Mouse (Mus musculus): ENCODE data around the gene Siah1a. TPM values are rescaled to one million over a fixed set of nuclear protein-coding genes. Genes with fewer than 3 reads are reported as not detected.

The Siah1a gene
- total and polyA plus RNA-seq, 3 experiments: 11.5 to 16.3 (median 15.6) TPM

- Histone ChIP-seq H3K27me3 (ENCODE audit: control insufficient read depth, insufficient read depth, low read length) (no peaks in the 10 kb centered on the region), H3K36me3 (ENCODE audit: control insufficient read depth, insufficient read depth, low read length) (no peaks in the 10 kb centered on the region), H3K9ac (ENCODE audit: low read depth, low read length) (no peak overlapping the region), H3K27ac (no peak overlapping the region; the same call in 1 of the 2 replicates), H3K4me1 (ENCODE audit: control insufficient read depth, insufficient read depth, low read length) (peaks cover 2% of the 10 kb centered on the region; the same call in 1 of the 2 replicates), H3K4me3 (no peak overlapping the region), H3K79me2 (replicated peaks; ENCODE audit: control insufficient read depth, insufficient read depth, low read length) (no peaks in the 10 kb centered on the region)
- 89% methylated on average over 8 of the region's 8 CpGs for WGBS
- intact Hi-C loops (cut with DNase I): no loop called here
- no peak for TF ChIP-seq CTCF (IDR thresholded peaks at IDR 0.05)
- no peak for TF ChIP-seq POLR2A (IDR thresholded peaks at IDR 0.05; ENCODE audit: insufficient read depth, low read depth, low read length)
- no peak for TF ChIP-seq EP300 (IDR thresholded peaks at IDR 0.05; ENCODE audit: insufficient read depth, low read depth, low read length)
- DNase-seq: no peak
These were observed 19.9 kb upstream of the Siah1a start for GRCm38 (mm10) chr8:86765669-86766068.

DNA sequence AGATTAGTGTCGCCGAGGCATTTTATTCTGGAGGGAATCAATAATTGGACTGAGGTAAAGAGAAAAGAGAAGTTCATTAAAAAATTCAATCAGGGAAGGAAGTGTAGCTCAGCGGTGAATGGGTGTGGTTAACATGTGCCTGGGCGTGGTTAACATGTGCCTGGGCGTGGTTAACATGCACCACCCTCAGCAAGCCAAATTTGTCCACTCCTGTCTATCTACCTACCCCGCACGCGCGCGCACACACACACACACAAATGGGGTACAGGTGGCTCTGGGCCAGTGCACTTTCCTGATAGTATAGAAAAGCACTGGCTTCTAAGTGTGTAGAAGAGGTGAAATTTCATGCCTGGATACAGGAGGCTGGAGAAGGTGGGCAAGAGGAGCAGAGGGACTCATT lies 19.4 kb upstream of the Siah1a start:
- WGBS: 82% methylated on average over 10 of the region's 10 CpGs
- intact Hi-C loops (cut with DNase I): no loop called here
- no peak for TF ChIP-seq EP300 (IDR thresholded peaks at IDR 0.05; ENCODE audit: insufficient read depth, low read depth, low read length)
- no peak for TF ChIP-seq POLR2A (IDR thresholded peaks at IDR 0.05; ENCODE audit: insufficient read depth, low read depth, low read length)
- no peak for TF ChIP-seq CTCF (IDR thresholded peaks at IDR 0.05)
- Histone ChIP-seq H3K79me2 (replicated peaks; ENCODE audit: control insufficient read depth, insufficient read depth, low read length) (no peaks in the 10 kb centered on the region), H3K36me3 (ENCODE audit: control insufficient read depth, insufficient read depth, low read length) (no peaks in the 10 kb centered on the region), H3K4me3 (no peak overlapping the region), H3K4me1 (ENCODE audit: control insufficient read depth, insufficient read depth, low read length) (peaks cover 2% of the 10 kb centered on the region; the same call in 1 of the 2 replicates), H3K27ac (no peak overlapping the region), H3K9ac (ENCODE audit: low read depth, low read length) (no peak overlapping the region), H3K27me3 (ENCODE audit: control insufficient read depth, insufficient read depth, low read length) (no peaks in the 10 kb centered on the region)
- no peak for DNase-seq

DNA sequence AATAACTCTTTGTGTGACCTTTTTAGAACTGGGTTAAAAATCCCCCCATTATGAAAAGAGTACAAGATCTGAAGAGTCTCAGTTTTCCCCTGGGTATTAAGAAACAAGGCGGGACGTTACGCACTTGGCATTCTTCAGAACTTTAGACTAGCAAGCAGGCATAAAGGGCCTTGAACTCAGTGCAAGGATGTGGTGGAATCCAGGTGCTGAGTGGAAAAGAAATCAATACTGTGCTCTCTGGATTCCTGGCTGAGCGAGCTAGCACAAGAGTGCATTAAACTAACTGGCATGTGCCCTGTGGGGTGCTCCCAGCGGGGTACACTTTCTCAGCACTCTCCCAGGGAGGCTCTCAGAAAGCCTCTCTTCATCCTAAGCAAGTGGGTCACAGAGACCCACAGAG lies 17.1 kb upstream of the Siah1a start:
- DNase-seq: no peak
- no peak for TF ChIP-seq EP300 (IDR thresholded peaks at IDR 0.05; ENCODE audit: insufficient read depth, low read depth, low read length)
- no peak for TF ChIP-seq POLR2A (IDR thresholded peaks at IDR 0.05; ENCODE audit: insufficient read depth, low read depth, low read length)
- TF ChIP-seq CTCF (IDR thresholded peaks at IDR 0.05): no peak
- H3K79me2 ChIP-seq (replicated peaks; ENCODE audit: control insufficient read depth, insufficient read depth, low read length): no peaks in the 10 kb centered on the region
- H3K27ac ChIP-seq: no peak overlapping the region
- 81% methylated on average over 5 of the region's 5 CpGs for WGBS
- no peak overlapping the region for H3K9ac ChIP-seq (ENCODE audit: low read depth, low read length)
- no peaks in the 10 kb centered on the region for H3K36me3 ChIP-seq (ENCODE audit: control insufficient read depth, insufficient read depth, low read length)
- no peaks in the 10 kb centered on the region for H3K4me1 ChIP-seq (ENCODE audit: control insufficient read depth, insufficient read depth, low read length)
- no peaks in the 10 kb centered on the region for H3K27me3 ChIP-seq (ENCODE audit: control insufficient read depth, insufficient read depth, low read length)
- intact Hi-C loops (cut with DNase I): no loop called here
- H3K4me3 ChIP-seq: no peak overlapping the region

- no peak for TF ChIP-seq CTCF (IDR thresholded peaks at IDR 0.05)
- TF ChIP-seq EP300 (IDR thresholded peaks at IDR 0.05; ENCODE audit: insufficient read depth, low read depth, low read length): no peak
- TF ChIP-seq POLR2A (IDR thresholded peaks at IDR 0.05; ENCODE audit: insufficient read depth, low read depth, low read length): no peak
- 83% methylated on average over 6 of the region's 6 CpGs for WGBS
- Histone ChIP-seq H3K4me1 (ENCODE audit: control insufficient read depth, insufficient read depth, low read length) (no peaks in the 10 kb centered on the region), H3K27ac (no peak overlapping the region), H3K4me3 (no peak overlapping the region), H3K79me2 (replicated peaks; ENCODE audit: control insufficient read depth, insufficient read depth, low read length) (no peaks in the 10 kb centered on the region), H3K27me3 (ENCODE audit: control insufficient read depth, insufficient read depth, low read length) (no peaks in the 10 kb centered on the region), H3K36me3 (ENCODE audit: control insufficient read depth, insufficient read depth, low read length) (no peaks in the 10 kb centered on the region), H3K9ac (ENCODE audit: low read depth, low read length) (no peak overlapping the region)
- DNase-seq: no peak
- intact Hi-C loops (cut with DNase I): no loop called here
These were observed 15.0 kb upstream of the Siah1a start for GRCm38 (mm10) chr8:86760746-86761145.

GRCm38 (mm10) chr8:86759090-86759491 lies 13.4 kb upstream of the Siah1a start:
- 23% methylated on average over 4 of the region's 4 CpGs for WGBS
- DNase-seq: no peak
- intact Hi-C loops (cut with DNase I): no loop called here
- Histone ChIP-seq H3K4me3 (no peak overlapping the region), H3K9ac (ENCODE audit: low read depth, low read length) (no peak overlapping the region), H3K4me1 (ENCODE audit: control insufficient read depth, insufficient read depth, low read length) (no peaks in the 10 kb centered on the region), H3K36me3 (ENCODE audit: control insufficient read depth, insufficient read depth, low read length) (no peaks in the 10 kb centered on the region), H3K79me2 (replicated peaks; ENCODE audit: control insufficient read depth, insufficient read depth, low read length) (no peaks in the 10 kb centered on the region), H3K27me3 (ENCODE audit: control insufficient read depth, insufficient read depth, low read length) (no peaks in the 10 kb centered on the region), H3K27ac (no peak overlapping the region)
- TF ChIP-seq CTCF (IDR thresholded peaks at IDR 0.05) (no peak), POLR2A (IDR thresholded peaks at IDR 0.05; ENCODE audit: insufficient read depth, low read depth, low read length) (no peak), EP300 (IDR thresholded peaks at IDR 0.05; ENCODE audit: insufficient read depth, low read depth, low read length) (no peak)

DNA sequence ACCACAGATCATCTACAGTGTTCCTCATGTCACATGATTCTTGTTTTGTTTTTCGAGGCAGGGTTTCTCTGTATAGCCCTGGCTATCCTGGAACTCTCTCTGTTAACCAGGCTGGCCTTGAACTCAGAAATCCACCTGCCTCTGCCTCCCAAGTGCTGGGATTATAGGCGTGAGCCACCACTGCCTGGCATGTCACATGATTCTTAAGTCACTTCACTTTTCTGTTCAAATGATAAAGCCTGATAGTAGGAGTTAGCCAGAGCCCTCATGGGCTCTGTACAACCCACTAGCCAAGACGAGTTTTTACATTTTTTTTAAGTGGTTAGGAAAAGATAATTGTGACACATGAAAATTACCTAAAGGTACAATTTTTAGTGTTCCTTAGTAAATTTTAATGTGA lies 12.9 kb upstream of the Siah1a start:
- H3K4me3 ChIP-seq: no peak overlapping the region
- no peak overlapping the region for H3K9ac ChIP-seq (ENCODE audit: low read depth, low read length)
- H3K79me2 ChIP-seq (replicated peaks; ENCODE audit: control insufficient read depth, insufficient read depth, low read length): no peaks in the 10 kb centered on the region
- H3K27me3 ChIP-seq (ENCODE audit: control insufficient read depth, insufficient read depth, low read length): no peaks in the 10 kb centered on the region
- no peak overlapping the region for H3K27ac ChIP-seq
- intact Hi-C loops (cut with DNase I): no loop called here
- no peaks in the 10 kb centered on the region for H3K4me1 ChIP-seq (ENCODE audit: control insufficient read depth, insufficient read depth, low read length)
- TF ChIP-seq POLR2A (IDR thresholded peaks at IDR 0.05; ENCODE audit: insufficient read depth, low read depth, low read length) (no peak), CTCF (IDR thresholded peaks at IDR 0.05) (no peak), EP300 (IDR thresholded peaks at IDR 0.05; ENCODE audit: insufficient read depth, low read depth, low read length) (no peak)
- 75% methylated on average over 3 of the region's 3 CpGs for WGBS
- no peak for DNase-seq
- no peaks in the 10 kb centered on the region for H3K36me3 ChIP-seq (ENCODE audit: control insufficient read depth, insufficient read depth, low read length)

Measured in heart, adult 2 months (tissue).